Mouse (Mus musculus) CD8-positive naive resting alpha-beta T cell, adult 2 months (primary cell): Measurements from ENCODE around the gene Ushbp1.
"Not testable (repeated sequence)": the region's sequence is repeated elsewhere in the genome, so short reads cannot be mapped to it uniquely, and the experiment has no call there.

Experiments used
- DNase-seq, 2 experiments: peaks; one replicate each; pipeline ENCODE4 v3.0.0; 2022; ENCODE audit warnings: low read depth in 2 of 2, low spot score in 2 of 2

Gene Ushbp1

GRCm38 (mm10) chr8:71395629-71396028 lies at the start of gene Ushbp1:
Ushbp1 (minus strand) TSS chr8:71395802.
- no peak for DNase-seq

- DNase-seq: no peak
Observed at GRCm38 (mm10) chr8:71445096-71445495, 49.5 kb upstream of the Ushbp1 start.

GRCm38 (mm10) chr8:71441404-71441803 lies 45.8 kb upstream of the Ushbp1 start:
- DNase-seq: peak; percentile 56 to 65

GRCm38 (mm10) chr8:71437041-71437440 lies 41.4 kb upstream of the Ushbp1 start:
- DNase-seq: no peak

GRCm38 (mm10) chr8:71432935-71433334 lies 37.3 kb upstream of the Ushbp1 start:
- DNase-seq: not testable (repeated sequence)

GRCm38 (mm10) chr8:71422121-71422520 lies 26.5 kb upstream of the Ushbp1 start:
- no peak for DNase-seq

- DNase-seq: peak in 1 of 2 experiments; percentile 20
Observed at GRCm38 (mm10) chr8:71411535-71412273, 16.1 kb upstream of the Ushbp1 start.

- DNase-seq: no peak
Observed at GRCm38 (mm10) chr8:71408231-71408630, 12.6 kb upstream of the Ushbp1 start.

GRCm38 (mm10) chr8:71407441-71407840 lies 11.8 kb upstream of the Ushbp1 start:
- no peak for DNase-seq

- DNase-seq: peak in 1 of 2 experiments; percentile 11
Observed at GRCm38 (mm10) chr8:71406099-71407015, 10.8 kb upstream of the Ushbp1 start.

GRCm38 (mm10) chr8:71405401-71406098 lies 9.9 kb upstream of the Ushbp1 start, which contains the start of gene Ankle1:
Ankle1 (plus strand) TSS chr8:71406010.
- DNase-seq: peak; percentile 93 to 98

- no peak for DNase-seq
Observed at GRCm38 (mm10) chr8:71404951-71405351, 9.3 kb upstream of the Ushbp1 start.

- DNase-seq: no peak
Observed at GRCm38 (mm10) chr8:71404011-71404410, 8.4 kb upstream of the Ushbp1 start.

GRCm38 (mm10) chr8:71403107-71403885 lies 7.7 kb upstream of the Ushbp1 start:
- no peak for DNase-seq

- no peak for DNase-seq
Observed at GRCm38 (mm10) chr8:71402446-71402964, 6.9 kb upstream of the Ushbp1 start.

GRCm38 (mm10) chr8:71401454-71401853 lies 5.9 kb upstream of the Ushbp1 start:
- no peak for DNase-seq

GRCm38 (mm10) chr8:71400826-71401225 lies 5.2 kb upstream of the Ushbp1 start:
- DNase-seq: no peak

GRCm38 (mm10) chr8:71397701-71398100 lies 2.1 kb upstream of the Ushbp1 start:
- no peak for DNase-seq

- peak; percentile 76 to 82 for DNase-seq
Observed at GRCm38 (mm10) chr8:71396639-71397305, 1.2 kb upstream of the Ushbp1 start, which contains the start of gene Babam1. Babam1 (plus strand) TSS chr8:71396861.

- DNase-seq: no peak
Observed at GRCm38 (mm10) chr8:71395071-71395470, 531 bp downstream of the Ushbp1 start.
